Mouse (Mus musculus) naive thymus-derived CD4-positive, alpha-beta T cell, adult 2 months (primary cell): ENCODE data around the gene 2200002J24Rik.

ENCODE experiments used
- DNase-seq: peaks from one replicate; pipeline ENCODE4 v3.0.0-alpha.2; 2011; ENCODE audit warnings: low read depth

Gene 2200002J24Rik

DNA sequence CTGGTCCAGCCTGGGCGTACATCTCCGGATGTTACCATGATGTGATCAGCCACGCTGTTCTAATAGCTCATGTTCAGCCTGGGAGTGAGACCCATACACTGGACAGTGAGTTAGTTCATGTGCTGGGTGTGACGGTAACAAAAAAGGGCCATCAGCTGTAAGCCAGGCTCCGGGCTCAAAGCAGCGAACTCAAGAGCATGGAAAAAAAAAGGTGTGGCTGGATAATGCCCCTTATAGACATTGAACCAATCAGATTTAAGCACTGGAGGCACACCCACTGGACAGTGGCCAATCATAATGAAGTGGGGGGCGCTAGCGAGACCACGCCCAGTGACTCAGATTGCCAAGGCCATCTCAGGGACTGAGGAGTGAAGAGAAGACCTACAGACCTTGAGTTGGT lies at the start of gene 2200002J24Rik:
Gene 2200002J24Rik (plus strand): TSS at position 338 of the 400 bp plus-strand sequence.
- DNase-seq: no peak

DNA sequence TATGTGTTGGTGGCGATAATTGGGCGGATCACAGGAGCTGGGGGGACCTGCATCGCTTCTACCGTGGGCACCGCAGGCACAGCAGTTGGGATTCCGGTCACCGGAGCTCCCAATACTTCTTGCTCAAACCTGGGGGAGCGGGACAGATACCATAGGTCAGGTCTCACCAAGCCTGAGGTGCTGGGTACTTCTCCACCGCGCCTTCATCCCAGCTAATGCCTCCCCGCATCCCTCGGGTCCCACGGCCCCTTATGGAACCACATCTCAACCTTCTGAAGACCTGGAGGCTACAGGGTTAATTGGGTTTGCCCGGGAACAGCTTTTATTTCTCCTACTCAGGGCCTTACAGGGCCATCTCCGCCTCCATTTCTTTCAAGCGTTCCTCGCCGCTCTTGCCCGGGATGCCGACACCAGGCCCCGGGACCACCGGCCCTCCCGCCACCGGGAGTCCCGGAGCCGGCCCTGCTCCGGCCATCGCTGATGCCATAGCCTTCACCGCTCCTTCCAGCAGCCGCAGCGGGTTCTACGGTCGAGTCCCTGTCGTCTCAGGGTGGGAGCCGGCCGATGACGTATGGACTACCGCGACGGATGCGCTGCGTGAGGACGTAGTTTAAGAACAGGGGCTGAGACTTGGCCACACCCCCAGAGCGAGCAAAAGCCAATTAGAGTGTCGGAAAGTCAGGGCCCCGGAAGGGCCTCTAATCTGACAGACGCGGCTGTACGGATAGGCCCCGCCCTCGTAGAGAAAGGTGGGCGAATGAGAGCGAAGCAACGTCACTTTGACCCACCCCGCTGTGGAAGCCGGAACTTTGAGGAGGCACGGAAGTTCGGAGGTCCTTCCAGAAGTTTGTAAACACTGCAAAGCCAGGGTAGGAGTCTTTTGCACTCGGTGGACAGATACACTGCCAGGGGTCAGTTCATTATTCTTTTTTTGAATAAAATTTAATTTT lies 48.9 kb upstream of the 2200002J24Rik start, which contains the start of gene Rbm42:
Gene Rbm42 (minus strand): TSS at position 727 of the 950 bp plus-strand sequence.
- peak; percentile 99 for DNase-seq

DNA sequence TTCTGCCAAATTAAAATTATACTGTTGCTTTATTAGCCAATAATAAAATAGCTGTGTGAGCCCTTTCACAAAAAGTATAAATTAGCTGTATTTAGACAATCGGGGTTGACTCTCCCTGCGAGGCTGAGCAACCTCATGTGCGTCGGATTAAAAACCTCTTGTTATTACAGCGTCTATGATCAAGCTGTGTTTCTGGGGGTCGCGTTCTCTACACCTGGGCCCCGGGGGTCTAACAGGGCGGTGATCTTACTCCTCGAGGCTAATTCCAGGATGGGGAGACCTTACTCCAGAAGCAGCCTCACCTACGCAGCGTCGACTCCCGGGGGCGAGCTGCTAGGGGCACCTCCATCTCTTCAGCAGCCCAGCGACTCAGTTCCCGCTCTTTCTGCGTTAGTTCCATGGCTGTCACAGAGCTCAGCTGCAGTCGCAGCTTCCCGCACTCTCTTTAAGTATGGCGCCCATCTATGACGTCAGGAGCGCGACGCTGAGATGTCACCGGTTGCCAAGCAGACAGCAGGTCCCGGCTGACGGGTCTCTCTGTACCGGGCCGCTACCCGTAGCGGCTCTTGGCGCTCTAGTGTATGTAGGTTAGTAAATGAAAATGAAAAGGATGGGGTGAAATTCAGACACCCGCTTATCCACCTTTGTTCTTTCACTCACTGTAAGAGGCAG lies 34.1 kb upstream of the 2200002J24Rik start, which contains the start of gene Haus5:
Gene Haus5 (minus strand): TSS at position 466 of the 672 bp plus-strand sequence.
- DNase-seq: peak; percentile 96

DNA sequence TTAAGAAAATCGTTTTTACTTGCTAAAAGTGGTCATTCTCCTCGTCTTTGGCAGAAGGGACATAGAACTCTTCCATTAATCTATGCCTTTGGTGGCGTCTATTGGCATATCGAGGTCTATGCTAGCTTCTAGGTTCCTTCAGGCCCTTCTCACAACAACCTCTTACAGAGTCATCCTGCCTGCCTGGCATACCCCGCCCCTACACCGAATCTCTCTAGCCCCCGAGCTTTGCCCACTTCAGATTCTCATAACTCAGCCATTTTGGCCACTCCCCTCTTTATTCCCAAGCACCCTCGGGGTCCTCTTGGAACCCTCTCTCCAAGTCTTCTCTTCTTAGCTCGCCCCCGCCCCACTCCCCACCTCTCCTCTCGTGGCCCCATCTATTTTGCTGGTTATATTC lies 33.4 kb upstream of the 2200002J24Rik start:
- DNase-seq: no peak

DNA sequence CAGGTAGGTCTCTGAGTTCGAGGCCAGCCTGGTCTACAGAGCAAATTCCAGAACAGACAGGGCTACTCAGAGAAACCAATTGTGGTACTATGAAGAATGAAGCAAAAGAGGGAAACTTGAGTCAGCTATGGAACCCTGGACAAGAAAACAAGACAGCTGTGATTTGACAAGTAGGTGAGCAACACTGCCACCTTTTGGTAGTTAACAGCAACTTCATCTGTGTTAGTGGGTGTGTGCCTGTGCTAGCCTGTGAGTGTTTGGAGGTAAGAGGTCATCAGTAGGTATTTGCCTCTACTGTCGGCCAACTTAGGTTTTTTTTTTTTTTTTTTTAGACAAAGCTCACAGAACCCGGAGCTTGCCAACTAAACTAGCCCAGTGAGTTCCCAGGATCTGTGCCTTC lies 29.5 kb upstream of the 2200002J24Rik start:
- peak; percentile 58 for DNase-seq

DNA sequence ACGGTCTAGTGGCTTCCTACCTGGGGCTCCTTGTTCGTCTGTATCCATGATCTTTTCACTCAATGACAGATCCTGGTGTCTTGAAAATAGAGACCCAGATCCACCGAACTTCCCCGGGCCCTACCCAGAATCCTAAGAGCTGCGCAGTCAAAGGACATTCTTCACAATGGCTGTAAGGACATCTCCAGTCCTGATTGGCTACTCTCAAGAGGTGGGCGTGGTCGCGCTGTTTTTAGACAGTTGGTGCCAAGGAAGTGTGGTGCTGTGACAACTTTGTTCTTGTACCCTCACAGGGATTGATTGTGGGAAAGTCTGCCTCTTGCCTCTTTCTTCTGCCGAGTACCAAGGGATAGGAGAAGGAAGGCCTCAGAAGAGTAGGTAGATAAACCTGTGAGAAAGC lies 27.2 kb upstream of the 2200002J24Rik start, which contains the start of gene Pmis2:
Gene Pmis2 (minus strand): TSS at position 126 of the 400 bp plus-strand sequence.
- DNase-seq: no peak

DNA sequence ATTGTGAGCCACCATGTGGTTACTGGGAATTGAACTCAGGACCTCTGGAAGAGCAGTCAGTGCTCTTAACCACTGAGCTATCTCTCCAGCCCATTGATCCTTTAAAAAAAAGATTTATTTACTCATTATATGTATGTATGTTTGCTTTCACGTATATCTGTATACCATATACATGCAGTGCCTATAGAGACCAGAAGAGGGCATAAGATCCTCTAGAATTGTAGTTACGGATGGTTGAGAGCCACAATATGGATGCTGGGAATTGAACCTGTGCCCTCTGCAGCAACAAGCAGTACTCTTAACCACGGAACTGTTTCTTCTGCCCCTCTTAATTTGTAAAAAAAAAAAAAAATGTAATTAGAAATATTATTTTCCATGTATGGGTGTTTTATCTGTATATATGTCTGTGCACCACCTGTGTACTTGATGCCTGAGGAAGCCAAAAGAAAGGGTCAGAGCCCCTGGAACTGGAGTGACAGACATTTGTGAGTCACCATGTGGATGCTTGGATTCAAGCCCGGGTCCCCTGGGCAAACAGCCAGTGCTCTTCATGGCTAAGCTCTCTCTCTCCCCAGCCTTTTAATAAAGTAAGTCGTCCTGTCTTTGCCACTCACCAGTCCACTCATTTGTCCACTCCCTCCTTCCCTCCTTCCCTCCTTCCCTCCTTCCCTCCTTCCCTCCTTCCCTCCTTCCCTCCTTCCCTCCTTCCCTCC lies 20.3 kb upstream of the 2200002J24Rik start:
- no peak for DNase-seq

DNA sequence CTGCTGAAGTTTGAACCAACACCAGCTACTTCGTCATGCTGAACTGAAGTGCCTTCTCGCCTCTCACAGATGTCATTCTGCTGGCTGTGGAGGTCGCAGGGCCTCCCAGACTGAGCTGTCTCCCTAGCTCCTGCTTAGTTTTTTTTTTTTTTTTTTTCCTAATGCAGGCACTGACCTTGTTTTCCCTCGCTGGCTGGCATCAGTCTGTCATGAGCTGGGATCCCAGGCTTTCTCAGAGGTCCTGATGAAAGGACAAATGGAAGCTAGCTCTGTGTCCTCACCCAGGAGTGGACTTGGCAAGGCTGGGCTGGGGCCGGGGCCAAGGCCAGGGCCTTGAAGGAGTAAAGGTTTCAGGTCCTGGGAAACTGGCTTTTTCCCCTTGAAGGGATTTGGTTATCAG lies 16.8 kb upstream of the 2200002J24Rik start:
- no peak for DNase-seq

DNA sequence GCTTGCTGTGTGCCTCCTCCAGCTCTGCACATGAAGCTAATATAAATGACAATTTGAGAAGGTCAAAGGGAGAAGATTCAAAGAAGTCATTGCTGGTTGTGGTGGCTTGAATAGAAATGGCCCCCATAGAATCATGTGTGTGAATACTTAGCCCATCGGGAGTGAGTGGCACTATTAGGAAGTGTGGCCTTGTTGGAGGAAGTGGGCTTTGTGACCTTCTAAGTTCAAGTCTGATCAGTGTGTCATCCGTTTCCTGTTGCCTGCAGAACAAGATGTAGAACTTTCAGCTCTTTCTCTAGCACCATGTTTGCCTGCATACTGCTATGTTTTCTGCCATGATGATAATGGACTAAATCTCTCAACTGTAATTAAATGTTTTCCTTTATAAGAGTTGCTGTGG lies 15.3 kb upstream of the 2200002J24Rik start:
- DNase-seq: no peak

DNA sequence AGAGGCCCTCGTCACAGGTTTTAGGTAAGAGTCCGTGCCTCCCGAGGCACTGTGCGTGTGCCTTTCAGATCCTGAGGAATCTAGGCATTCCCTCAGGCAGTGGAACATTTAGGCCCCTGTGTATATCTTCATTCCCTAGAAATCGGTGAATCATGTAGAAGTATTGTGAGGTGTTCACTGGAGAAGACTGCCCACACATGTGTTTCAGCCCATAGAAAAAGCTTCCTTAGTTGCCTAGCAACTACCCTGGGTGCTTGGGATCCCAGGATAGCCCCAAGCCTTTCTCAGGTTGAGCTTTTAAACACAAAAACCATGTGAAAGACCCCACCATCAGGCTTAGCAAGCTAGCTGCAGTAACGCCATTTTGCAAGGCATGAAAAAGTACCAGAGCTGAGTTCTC lies 10.4 kb upstream of the 2200002J24Rik start:
- DNase-seq: no peak

DNA sequence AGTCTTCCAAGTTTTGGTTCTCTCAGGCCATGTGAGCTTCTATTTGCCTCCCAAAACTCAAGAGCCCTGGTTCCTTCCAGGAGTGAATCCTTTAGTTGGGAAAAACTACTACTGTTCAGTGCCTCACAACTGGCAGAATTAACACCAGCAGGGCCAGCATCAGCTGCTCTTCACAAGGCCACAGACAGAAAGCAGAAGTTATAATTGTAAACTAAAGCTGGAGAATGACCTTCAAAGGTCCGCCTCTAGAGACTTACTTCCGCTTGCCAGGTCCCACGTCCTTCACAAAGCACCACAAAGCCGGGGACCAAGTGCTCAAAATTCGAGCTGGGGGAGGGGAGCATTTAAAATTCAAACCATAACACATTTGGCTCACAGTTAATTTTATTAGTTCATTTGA lies 625 bp upstream of the 2200002J24Rik start:
- DNase-seq: no peak

DNA sequence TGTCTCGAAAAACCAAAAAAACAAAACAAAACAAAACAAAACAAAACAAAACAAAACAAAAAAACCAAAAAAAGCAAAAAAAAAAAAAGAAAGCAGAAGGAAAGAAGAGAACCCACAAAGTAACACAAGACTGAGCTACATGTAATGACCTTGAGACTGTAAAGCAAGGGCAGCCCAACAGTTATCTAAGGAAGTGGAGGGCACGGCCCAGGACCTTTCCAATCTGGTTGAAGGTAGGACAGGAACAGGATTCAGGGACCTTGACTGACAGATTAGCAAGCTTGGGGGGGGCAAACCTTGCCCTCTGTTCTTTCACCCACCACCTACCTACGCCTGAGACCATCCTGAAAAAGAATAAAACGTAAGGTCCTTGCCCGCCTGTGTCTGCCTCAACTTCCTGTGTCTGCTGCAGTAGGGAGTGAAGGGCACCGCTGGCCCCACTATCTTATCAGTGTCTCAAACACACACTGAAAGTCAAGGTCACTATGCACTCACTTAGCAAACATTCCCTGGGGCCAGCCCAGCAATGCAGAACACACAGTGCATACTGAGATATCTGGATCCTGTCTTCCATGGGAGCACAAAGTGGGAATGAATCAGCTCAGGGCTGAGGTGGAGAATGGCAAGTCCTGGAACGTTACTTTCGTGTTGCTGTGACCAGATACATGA lies 7.6 kb downstream of the 2200002J24Rik start:
- DNase-seq: no peak

DNA sequence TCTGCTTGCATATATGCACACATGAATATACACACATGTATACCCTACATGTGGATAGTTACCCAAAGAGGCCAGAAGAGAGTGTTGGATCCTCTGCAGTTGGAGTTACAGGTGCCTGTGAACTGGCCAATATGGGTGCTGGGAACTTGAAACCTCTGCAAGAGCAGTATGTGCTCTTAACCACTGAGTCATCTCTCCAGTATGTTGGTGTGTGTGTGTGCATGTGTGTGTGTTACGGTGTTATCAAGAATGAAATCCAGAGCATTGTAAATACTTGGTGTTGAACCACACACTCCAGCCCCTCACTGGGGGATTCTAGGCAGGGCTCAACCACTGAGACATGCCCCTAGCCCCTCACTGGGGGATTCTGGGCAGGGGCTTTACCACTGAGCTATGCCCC lies 8.7 kb downstream of the 2200002J24Rik start:
- no peak for DNase-seq

DNA sequence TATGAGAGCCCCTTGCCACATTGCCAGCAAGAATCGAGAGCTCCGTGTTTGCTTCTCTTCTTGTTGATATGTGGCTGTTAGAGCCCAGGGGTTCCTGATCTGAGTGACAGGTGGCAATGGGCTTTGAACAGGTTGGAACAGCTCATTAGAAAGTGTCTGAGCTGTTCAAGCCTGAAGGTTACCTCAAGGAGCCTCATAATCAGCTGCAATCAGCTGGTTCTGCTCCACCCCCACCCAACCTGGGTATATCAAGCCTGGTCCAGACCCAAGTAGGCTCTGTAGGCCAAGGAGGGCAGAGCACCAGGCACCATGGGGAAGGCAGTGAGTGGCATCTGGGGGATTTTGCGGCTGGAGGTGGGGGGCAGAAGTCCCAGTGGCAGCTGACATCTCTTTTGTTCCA lies 13.2 kb downstream of the 2200002J24Rik start, which contains the start of gene Atp4a:
Gene Atp4a (plus strand): TSS at position 268 of the 400 bp plus-strand sequence.
- no peak for DNase-seq

DNA sequence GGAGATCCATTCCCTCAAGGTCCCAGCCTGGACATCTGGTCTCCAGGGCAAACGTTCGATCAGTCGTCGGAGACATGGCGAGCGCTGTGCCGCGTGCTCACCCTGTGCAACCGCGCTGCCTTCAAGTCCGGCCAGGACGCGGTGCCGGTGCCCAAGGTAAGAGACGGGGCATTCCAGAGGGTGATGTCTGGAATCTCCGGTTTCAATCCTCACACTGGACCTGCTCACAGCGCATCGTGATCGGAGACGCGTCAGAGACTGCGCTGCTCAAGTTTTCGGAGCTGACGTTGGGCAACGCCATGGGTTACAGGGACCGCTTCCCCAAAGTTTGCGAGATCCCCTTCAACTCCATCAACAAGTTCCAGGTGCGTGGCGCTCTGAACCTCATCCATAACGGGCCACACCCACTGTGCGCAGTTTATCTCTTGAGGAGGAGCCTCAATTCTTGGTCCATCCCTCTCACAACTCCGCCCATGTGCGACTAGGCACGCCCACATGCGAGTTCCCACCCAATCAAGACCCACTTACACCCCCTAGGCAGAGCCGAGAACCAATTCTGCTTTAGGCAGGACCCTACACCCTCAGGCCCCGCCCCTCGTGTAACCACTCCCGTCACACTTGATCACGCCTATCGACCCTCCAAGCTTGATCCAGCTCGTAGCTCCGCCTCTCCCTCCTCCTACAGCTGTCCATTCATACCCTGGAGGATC lies 18.4 kb downstream of the 2200002J24Rik start:
- DNase-seq: peak; percentile 49

DNA sequence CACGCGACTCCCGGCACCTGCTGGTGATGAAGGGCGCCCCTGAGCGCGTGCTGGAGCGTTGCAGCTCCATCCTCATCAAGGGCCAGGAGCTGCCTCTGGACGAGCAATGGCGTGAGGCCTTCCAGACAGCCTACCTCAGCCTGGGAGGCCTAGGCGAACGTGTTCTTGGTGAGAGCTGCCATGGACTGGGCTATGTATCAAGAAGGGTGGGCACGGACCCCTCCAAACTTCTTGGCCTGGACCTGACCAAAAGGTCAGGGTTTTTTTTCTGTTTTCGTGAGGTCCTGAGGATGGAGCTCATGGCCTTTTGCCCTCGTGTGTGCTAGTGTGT lies 19.0 kb downstream of the 2200002J24Rik start:
- DNase-seq: no peak

DNA sequence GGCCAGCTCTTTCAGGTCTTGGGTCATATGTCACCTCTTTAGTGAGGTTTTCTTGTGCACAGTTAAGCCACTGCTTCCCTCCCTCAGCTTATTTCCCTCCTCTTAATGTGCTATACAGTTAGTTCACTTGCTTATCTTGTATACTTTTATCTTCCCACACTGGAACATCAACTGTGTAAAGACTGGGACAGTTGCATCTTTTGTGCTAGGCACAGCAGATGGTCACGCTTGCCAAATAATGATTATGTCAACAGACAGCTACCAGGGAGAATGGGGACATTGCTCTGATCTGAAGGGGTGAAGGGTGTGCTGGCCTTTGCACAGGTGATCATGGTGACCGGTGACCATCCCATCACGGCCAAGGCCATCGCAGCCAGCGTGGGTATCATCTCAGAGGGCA lies 20.9 kb downstream of the 2200002J24Rik start:
- DNase-seq: no peak

DNA sequence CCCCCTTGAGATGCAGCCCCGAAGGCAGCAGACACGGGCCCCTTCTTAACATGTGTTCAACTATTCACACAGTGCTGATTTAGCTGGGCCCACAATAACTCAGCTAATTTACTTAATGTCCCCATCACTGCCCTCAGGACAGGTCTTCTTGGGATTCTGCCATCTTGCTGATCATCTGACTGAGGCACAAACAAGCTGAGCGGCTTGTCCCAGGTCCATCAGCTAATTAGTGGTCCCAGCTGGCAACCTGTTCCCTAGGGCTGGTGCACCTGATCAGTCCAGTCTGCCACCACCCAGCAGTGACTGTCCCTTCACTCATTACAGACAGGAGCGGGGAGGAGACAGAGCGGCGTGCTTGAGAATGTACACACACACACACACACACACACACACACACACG lies 22.6 kb downstream of the 2200002J24Rik start:
- no peak for DNase-seq

DNA sequence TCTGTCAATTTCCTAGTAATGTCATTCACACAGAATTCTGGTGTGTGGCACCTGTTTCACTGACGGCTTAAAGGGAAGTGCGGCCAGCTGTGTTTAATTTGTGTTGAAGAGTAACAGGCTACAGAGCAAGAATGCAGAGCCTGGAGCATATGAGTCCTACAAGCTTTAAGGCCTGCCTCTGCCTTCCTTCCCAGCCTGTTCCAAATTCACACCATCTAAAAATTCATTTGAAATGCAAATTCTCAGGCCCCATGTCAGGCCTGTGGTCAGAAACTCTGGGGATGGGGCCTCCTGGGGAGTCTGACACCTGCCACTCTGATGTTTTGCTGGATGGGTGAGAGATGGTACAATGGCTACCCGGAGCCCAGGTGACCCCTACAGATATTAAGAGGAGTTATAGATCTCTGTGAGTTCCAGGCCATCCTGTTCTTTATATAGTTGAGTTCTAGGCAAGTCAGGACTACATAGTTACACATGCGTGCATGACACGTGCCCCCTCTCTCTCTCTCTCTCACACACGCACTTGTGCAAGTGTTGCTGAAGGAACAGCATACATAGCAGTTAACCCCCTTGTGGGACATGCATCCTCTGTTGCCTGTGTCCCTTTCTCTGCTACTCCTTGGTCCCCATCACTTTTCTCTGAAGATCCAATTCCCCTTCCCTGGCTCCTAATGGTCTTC lies 24.7 kb downstream of the 2200002J24Rik start:
- DNase-seq: no peak

DNA sequence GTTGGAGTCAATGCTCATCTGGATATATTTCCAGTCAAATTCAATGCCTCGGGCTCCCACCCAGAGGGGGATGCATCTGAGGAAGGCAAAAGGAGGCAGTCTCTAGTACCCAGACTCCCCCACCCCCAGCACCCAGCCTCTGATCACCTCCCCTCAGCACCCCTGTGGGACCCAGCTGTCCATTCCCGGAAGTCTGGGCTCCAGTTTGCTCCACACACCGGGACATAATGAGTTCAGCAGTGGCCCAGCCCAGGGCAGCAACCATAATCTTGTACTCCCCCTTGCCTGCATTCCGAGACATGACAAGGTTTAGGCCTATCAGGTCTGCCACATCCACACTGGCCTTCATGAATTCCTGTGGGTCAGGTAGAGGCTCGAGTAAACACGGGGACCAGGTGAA lies 29.5 kb downstream of the 2200002J24Rik start:
- no peak for DNase-seq
